Mouse (Mus musculus) B cell, adult (primary cell): ENCODE measurements around the gene Gm4737. TPM values are rescaled to one million over a fixed set of nuclear protein-coding genes. Genes with fewer than 3 reads are reported as not detected.

Experiments
- total RNA-seq: library from RNA; stranded (reverse); gene quantifications from 4 replicates; pipeline ENCODE4 v1.2.4, GENCODE M21; 2023; ENCODE audit not compliant: inconsistent age

Gene Gm4737
- total RNA-seq, result 17.3 to 24.0 TPM (median 19.9 TPM) in 4 replicates

GRCm38 (mm10) chr16:46154832-46155231 lies at the start of gene Gm4737:
TSS of gene Gm4737 (minus strand) at chr16:46155077.

GRCm38 (mm10) chr16:46120020-46120419 lies 34.9 kb downstream of the Gm4737 start, which contains the start of gene Cd96:
TSS of gene Cd96 (minus strand) at chr16:46120251.

Other genes starting within 250 kb of the Gm4737 start
- not detected in 4 replicates for gene Phldb2, start 201.5 kb downstream of the Gm4737 start, total RNA-seq
- 2.9 to 3.8 TPM (median 3.2 TPM) in 4 replicates for gene Plcxd2, start 144.9 kb downstream of the Gm4737 start, total RNA-seq
- 0.39 to 0.61 TPM (median 0.44 TPM) in 4 replicates for gene Cd96, start 34.8 kb downstream of the Gm4737 start, total RNA-seq